Mouse (Mus musculus): ENCODE results near the gene Accs. TPM values are rescaled to one million over a fixed set of nuclear protein-coding genes. Genes with fewer than 3 reads are reported as not detected.

The Accs gene
- polyA plus RNA-seq, 1 experiment from 2014 or later, result 10.0 TPM

- Histone ChIP-seq H3K9me3 (ENCODE audit: low read depth, low read length) (no peaks in the 10 kb centered on the region), H3K36me3 (ENCODE audit: insufficient read depth) (peaks cover 22% of the 10 kb centered on the region; the same call in 1 of the 2 replicates), H3K4me2 (no peak overlapping the region), H3K27me3 (ENCODE audit: insufficient read depth, low read length) (no peaks in the 10 kb centered on the region), H3K27ac (ENCODE audit: low read depth) (no peak overlapping the region), H3K9ac (no peak overlapping the region), H3K4me3 (ENCODE audit: low read depth, low read length) (no peak overlapping the region), H3K4me1 (ENCODE audit: insufficient read depth) (peaks cover 3% of the 10 kb centered on the region)
- 49% methylated on average over 12 of the region's 12 CpGs for WGBS
- no peak for DNase-seq
- no peak for TF ChIP-seq CTCF (IDR thresholded peaks at IDR 0.05; ENCODE audit: low read depth)
- ATAC-seq (ENCODE audit: insufficient read depth), result no peak
Measured at GRCm38 (mm10) chr2:93784721-93785431, 64.9 kb downstream of the Accs start.

GRCm38 (mm10) chr2:93783926-93784539 is 65.7 kb downstream of the Accs start:
- Histone ChIP-seq H3K36me3 (ENCODE audit: insufficient read depth) (peaks cover 22% of the 10 kb centered on the region; the same call in 1 of the 2 replicates), H3K4me3 (ENCODE audit: low read depth, low read length) (no peak overlapping the region), H3K27me3 (ENCODE audit: insufficient read depth, low read length) (no peaks in the 10 kb centered on the region), H3K9ac (no peak overlapping the region), H3K4me2 (no peak overlapping the region), H3K4me1 (ENCODE audit: insufficient read depth) (peaks cover 8% of the 10 kb centered on the region), H3K9me3 (ENCODE audit: low read depth, low read length) (no peaks in the 10 kb centered on the region), H3K27ac (ENCODE audit: low read depth) (no peak overlapping the region)
- WGBS, result 78% methylated on average over 9 of the region's 9 CpGs
- no peak for DNase-seq
- TF ChIP-seq CTCF (IDR thresholded peaks at IDR 0.05; ENCODE audit: low read depth), result no peak
- ATAC-seq (ENCODE audit: insufficient read depth), result no peak

Other genes starting within 250 kb of the Accs start
- gene Alx4, start 207.6 kb downstream of the Accs start, polyA plus RNA-seq (2014; fragmentation: Nextera tagmentation; extraction: Ambion mirVana), result 0.11 and 0.18 TPM in 2 replicates
- gene Ext2, start 27.4 kb downstream of the Accs start, polyA plus RNA-seq (2014; fragmentation: Nextera tagmentation; extraction: Ambion mirVana), result 138 and 140 TPM in 2 replicates
- gene Accsl, start 19.2 kb upstream of the Accs start, polyA plus RNA-seq (2014; fragmentation: Nextera tagmentation; extraction: Ambion mirVana), result 0.16 and 0.22 TPM in 2 replicates
- gene Gm13889, start 107.3 kb upstream of the Accs start, polyA plus RNA-seq (2014; fragmentation: Nextera tagmentation; extraction: Ambion mirVana), result 40.7 and 45.3 TPM in 2 replicates
- not detected in 2 replicates for gene Gm27027, start 146.4 kb upstream of the Accs start, polyA plus RNA-seq (2014; fragmentation: Nextera tagmentation; extraction: Ambion mirVana)
- 69.3 and 74.9 TPM in 2 replicates for gene Alkbh3, start 160.9 kb upstream of the Accs start, polyA plus RNA-seq (2014; fragmentation: Nextera tagmentation; extraction: Ambion mirVana)